Mouse (Mus musculus): ENCODE data around the gene Pbdc1.
"Not testable (repeated sequence)": the region's sequence is repeated elsewhere in the genome, so short reads cannot be mapped to it uniquely, and the experiment has no call there.

Pbdc1 gene

DNA sequence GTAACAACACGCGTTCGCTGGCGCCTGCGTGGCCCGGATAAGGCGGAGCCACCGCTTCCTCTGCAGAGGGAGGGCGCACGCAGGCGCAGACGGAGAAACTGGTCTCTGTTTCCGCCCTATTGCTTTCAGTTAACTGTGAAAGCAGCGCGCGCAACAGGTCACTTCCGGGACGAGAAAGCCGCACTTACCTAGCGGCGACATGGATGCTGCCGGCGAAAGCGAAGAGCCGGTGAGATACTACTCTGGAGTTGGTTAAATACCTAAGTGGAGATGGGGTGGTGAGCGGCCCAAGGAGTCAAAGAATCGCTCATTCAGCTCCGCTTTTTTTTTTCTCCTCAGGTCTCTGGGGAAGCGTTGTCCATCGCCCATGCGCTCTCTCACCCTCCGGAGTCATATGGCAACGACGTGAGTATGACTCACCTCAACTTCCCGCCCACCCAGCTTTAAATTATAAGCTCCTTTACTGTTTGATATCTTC, at the start of gene Pbdc1:
Gene Pbdc1 (plus strand): TSS at position 142 of the 478 bp plus-strand sequence.
- peak; percentile 87 for DNase-seq

DNA sequence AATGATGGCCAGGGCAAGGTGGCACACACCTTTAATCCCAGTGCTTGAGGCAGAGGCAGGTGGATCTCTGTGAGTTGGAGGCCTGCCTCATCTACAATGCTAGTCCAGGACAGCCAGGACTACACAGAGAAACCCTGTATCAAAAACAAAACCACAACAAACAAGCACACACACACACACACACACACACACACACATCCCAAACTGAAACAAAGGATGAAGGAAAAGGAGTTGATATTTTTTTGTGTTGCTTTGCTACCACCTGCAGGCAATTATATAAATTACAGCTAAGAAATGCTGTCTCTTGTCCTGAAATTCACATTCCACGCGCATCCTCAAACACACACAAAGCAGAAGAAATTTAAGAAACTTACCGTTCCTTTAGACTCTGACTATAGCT, 41.9 kb upstream of the Pbdc1 start:
- DNase-seq = no peak

DNA sequence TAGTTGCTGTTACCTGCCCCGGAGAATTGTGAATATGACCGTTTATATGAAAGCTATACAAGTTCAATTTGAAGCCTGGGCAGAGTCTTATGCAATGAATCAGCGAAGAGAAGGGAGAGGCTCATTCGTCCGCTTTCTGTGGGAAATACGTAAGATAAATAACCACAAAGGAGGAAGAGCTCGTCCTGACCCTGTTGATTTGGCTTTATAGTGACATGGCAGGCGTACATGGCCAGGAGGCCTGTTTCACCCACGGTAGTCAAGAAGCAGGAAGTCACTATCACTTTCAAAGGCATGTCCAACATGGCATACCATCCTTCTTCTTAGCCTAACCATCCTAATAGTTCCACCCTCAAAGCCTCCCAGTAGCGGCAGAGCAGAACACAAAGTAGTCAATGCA, 15.3 kb upstream of the Pbdc1 start:
- no peak for DNase-seq

DNA sequence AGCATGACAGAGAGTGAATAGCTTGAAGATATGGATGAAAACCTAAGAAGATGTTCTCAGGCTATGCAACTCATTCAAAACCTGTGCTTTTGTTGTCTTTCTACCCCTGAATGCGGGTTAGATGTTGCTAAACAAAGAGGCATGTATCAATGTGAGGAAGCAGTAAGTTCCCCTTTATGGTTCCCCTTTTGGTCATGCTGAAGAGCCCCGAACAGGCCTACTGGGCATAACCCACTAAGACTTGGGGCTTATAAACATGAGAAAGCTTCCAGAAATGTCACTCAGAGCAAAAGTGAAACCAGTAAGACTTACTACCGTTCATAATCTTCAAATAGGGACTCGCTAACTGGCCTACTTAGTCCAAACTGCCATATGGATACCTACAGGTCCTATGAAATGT, 14.8 kb upstream of the Pbdc1 start:
- DNase-seq = no peak

DNA sequence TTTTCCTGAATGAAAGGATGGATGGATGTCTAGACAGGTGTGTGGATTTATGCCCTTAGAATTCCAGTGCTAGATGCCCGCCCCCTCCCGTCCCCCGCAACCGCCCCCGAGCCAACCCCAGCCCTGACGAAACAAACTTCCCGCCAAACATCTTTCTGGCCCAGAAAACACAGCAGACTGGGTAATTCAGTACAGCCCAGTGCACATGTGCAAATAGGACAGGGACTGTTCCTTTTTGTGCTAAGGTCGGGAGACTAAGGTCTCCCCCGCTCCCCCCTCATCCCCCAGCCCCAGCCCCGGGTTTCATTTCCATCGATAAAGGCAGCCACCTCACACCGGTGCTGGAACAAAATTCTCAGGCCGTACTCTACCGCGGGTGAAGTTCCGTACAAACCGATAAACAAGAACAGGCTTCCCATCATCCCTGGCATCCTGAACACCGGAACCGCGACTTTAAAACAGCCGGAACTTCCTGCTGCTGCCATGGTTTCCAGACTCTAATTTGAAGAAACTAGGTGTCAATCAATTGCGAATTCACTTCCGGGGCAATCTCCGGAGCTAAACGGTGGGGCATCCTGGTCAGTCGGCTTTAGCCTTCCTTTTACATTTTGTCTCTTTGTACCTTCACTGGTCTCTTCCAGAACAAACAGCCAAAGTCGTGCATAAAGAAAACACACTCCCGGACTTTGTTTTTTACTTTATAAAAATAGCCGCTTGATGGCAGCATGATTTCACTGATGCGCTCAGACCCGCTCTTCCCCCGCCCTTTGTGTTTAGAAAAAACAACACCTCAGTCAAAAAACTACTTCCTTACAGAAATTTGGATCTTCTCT, 9.7 kb upstream of the Pbdc1 start:
- DNase-seq = peak; percentile 72

DNA sequence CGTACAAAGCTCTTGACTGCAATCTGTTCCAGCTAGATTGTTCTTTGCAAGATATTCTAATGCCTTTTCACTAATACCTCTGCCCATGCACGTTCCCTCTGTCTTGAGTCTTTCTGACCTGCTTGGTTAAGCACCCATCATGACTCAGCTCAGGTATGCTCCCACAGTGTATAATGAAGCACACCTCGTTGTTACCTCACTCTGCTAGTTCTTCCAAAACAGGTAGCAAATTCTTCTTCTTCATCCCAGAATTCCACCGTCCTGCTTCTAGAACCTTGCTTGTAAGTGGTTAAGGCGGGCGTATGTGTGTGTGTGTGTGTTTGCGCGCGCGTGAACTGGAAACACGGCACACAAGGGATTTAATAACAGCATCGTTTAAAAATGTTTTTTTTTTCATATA, 405 bp upstream of the Pbdc1 start:
- no peak for DNase-seq

DNA sequence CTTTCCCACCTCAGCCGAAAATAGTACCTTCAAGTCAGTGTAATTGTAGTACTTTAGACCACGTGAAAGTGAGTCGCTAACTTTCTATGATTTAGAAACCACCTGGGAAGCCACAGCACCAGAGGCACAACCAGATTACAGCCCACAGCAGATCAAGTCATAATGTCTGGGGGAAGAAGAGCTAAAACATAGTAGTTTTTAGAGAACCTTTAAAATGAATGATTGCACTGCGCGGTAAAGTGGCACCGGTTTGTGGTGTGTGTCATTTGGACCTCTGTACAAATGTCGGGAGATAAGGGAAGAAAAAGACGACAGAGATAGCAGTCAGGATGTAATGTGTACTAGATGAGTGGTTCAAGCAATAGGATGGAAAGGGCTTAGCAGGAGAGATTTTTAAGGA, 540 bp downstream of the Pbdc1 start:
- DNase-seq = no peak

DNA sequence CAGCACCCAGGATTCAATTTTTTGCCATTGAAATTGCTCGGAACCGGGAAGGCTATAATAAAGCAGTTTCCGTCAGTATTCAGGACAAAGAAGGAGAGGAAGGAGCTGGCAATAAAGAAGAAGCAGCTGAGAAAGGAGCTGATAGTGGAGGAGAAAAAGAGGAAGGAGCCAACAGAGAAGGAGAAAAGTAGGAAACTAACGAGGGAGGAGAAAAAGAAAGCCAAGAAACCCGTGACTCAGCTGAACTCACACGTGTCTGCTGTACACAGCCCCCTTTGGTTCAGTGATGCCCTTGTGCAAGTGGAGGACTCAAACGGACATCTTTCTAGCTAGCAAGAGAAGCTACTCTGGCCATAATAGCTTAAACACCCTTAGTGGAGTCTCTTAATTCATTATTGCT, 3.5 kb downstream of the Pbdc1 start:
- not testable (repeated sequence) for DNase-seq

DNA sequence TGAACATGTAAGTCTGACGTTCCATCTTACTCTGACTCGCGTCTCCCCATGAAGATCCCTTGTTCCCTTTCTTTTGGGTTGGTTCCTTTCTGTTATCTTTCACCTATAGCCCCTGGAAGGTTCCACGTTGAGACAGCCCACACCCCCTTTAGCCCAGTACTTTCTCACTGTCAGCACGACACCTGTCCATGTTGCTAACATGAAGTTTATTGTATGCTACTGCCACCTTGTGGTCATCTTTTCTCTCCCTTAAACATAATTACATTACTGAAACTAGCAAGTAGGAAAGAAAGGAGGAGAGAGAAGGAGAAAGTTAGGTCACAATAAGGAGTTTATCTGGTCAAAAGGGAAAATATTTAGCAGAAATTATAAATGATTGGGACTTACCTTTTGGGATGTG, 24.6 kb downstream of the Pbdc1 start:
- no peak for DNase-seq

DNA sequence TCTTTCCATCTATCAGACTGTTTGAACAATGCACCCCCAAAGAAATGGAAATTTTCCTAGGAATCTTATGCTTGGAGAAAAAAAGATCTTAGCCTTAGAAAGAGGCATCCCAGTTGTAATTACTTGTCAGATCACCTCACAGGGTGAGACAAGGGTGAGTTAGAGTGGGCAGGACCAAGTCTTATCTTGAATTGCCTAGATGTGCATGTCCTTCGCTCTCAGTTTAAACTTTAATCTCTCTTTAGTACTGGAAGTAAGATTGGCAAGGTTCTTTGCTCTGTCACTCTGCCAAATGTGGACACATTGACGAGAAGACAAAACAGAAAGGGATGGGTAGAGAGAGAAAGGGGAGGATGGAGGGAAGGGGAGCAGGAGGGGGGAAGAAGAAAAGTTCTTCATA, 35.4 kb downstream of the Pbdc1 start:
- no peak for DNase-seq

DNA sequence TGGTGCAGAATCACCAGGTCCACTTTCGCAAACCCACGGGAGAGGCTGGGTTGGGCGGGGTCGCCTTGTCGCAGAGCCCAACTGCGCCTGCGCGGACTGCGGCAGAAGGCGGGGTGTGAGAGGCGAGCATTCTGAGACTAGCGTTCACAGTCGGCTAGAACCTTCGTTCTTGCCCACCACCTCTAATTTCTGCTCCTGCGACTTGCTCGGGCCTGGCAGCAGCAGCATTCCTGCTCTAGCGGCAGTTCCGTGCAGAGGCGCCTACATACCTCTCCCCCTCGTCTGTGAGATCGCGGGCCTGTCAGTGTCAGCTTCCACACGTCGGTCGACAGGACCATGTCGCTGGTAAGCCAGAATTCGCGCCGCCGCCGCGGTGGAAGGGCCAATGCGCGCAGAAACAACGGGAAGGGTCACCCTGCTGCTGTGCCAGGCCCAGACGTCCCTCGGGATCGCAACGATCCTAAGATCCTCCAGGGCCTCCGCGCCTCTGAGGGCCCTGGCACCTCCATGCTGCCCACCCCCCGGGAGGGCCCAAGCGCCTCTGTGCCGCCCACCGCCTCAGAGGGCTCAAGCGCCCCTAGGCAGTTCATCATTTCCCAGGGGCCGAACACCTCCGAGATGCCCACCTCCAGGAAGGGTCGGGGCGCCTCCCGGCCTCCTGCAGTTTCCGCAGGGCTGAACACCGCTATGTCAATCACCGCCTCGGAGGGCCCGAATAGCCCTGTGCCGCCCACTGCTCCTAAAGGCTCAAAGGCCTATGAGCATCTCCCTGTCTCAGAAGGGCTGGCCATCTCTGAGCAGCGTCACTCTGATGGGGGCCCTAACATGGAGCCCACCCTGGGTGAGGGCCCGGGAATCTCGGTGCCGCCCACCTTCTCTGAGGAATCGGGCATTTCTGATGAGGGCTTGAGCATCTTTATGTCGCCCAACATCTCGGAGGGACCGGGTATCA, 41.0 kb downstream of the Pbdc1 start, which contains the start of gene Magee1:
Gene Magee1 (plus strand): TSS at position 104 of the 952 bp plus-strand sequence.
- DNase-seq = peak; percentile 88

DNA sequence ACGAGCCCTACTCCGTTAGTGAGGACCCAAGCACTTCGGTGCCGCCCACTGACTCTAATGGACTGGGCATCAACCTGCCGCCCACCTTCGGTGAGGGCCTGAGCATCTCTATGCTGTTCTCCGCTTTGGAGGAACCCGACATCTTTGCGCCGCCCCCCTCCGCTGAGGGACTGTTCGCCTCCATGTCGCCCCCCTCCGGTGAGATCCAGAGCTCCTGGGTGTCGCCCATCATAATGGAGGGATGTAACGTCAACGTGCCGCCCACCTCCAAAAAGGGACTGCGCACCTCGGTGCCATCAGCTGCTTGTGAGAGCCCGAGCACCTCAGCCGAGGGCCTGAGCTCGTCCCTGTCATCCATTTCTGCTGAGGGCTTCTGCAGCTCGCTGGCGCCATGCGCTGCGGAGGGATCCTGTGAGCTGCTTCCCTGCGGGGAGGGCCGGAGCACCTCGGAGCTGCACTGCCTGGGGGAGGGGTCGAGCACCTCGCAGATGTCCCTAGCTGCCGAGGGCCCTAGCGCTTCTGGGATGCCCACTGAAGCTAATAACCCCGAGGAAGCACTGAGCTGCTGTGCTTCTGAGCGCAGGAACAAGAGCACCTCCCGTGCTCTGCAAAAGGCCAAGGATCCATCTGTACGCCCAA, 41.8 kb downstream of the Pbdc1 start:
- DNase-seq = peak; percentile 78

DNA sequence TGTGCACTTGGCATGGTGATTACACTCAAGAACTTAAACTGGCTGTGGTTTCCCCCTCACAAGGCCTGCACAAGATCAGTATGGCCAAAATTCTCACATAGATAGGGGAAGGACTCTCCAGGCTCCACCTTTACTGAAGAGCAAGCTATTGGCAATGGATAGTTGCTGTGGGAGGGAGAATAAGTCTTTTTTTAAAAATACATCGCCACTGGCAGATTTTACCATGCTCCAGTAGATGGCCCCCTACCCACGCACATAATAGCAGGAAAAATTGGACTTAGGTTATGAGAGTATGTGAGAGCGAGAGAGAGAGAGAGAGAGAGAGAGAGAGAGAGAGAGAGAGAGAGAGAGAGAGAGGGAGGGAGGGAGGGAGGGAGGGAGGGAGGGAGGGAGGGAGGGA, 45.3 kb downstream of the Pbdc1 start:
- DNase-seq = no peak

DNA sequence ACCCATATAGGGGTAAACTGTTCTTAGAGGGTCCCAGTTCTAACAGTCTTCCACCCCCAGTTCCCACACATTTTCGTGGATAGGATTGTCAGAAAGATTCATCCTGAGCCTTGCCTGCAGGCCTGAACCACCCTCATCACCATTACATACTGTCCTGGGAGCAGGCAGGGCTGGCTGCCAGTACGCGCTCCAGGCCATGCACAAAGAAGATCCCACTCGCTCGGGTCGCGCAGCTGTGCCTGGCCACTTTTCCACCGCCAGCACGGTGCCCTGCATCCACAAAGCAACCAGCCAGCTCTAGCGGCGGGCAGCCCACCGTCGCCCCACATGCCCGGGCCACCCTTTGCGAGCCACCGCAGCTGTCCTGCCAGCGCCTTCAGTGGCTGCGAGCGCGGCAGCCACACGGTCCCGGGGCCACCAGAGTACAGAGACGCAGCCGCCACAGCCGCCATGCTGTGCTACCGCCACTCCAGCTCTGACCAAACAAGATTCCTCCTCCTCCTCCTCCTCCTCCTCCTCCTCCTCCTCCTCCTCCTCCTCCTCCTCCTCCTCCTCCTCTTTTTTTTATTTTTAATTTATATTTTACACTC, 72.4 kb downstream of the Pbdc1 start:
- DNase-seq = peak; percentile 5

DNA sequence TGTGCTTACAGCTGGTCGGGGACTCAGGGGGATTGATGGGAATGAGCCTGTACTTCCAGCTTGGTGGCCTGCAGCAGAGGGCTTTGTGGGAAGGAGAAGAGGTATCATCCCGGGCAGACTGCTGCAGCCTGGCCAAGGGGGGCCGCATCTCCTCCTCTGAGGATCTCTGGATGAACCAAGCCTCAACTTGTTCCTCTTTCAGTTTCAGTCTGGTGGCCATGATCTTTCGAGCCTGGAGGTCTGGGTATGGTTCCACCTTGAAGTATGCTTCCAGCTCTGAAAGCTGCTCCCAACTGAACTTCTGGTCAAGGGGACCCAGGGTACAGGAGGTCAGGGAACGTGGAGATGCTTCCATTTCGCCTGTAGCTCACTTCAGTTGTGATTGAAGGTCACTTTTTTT, 85.5 kb downstream of the Pbdc1 start:
- not testable (repeated sequence) for DNase-seq
